Mouse (Mus musculus) C2C12 (cell line): ENCODE results near the gene Stxbp1.

Experiments
- CEBPB ChIP-seq: IDR thresholded peaks from one replicate; pipeline ENCODE4 v1.6.1; 2011; ENCODE audit warnings: low read depth, mild to moderate bottlenecking, control low read depth, moderate library complexity
- CTCF ChIP-seq: IDR thresholded peaks from one replicate; pipeline ENCODE4 v1.5.1; 2011; ENCODE audit not compliant: control insufficient read depth, insufficient read depth, insufficient read length
- MAX ChIP-seq: IDR thresholded peaks from one replicate; pipeline ENCODE4 v1.6.1; 2011; ENCODE audit warnings: mild to moderate bottlenecking, control low read depth
- MYOD1 ChIP-seq: IDR thresholded peaks from one replicate; pipeline ENCODE4 v1.6.1; 2011; ENCODE audit warnings: low read depth; ENCODE audit not compliant: control insufficient read depth, insufficient read length
- MYOG ChIP-seq: IDR thresholded peaks from one replicate; pipeline ENCODE4 v1.6.1; 2011; ENCODE audit not compliant: control insufficient read depth, insufficient read length; ENCODE audit errors: extremely low read depth
- USF1 ChIP-seq: IDR thresholded peaks from one replicate; pipeline ENCODE4 v1.6.1; 2011; ENCODE audit warnings: low read depth, mild to moderate bottlenecking, control low read depth, moderate library complexity

DNA sequence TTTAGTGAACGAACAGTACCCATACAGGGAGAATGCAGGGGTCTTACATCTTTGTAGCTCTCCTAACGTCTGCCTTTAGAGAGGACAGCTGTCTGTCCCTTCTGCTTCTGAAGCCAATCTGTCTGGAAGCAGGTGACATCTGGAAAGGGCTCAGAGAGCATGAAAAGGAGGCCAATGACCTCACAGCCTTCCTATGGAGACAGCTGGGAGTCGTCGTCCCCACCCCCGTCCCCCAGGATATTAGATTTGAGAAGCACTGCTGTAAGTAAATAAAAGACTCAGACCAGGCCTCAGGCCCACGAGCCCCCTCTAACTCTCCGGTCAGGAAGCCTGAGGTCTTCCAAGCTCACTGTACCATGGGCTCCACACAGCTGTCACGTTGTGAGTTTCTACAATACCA lies 22.9 kb downstream of the Stxbp1 start:
- TF ChIP-seq CTCF, result no peak
- no peak for TF ChIP-seq USF1
- no peak for TF ChIP-seq MYOG
- TF ChIP-seq MYOD1, result no peak
- no peak for TF ChIP-seq CEBPB
- no peak for TF ChIP-seq MAX
